Mouse (Mus musculus) thymus, adult 2 months (tissue): ENCODE data around the gene Pdia6. TPM values are rescaled to one million over a fixed set of nuclear protein-coding genes. Genes with fewer than 3 reads are reported as not detected.

Experiments used
- DNase-seq: peaks from one replicate; pipeline ENCODE4 v3.0.0; 2021
- H3K27ac ChIP-seq: fragments of 200-500 bp; 2 replicates; pipeline ENCODE4 v1.5.1; 2012; ENCODE audit warnings: low read length, control low read depth; ENCODE audit not compliant: control insufficient read depth, insufficient read depth
- H3K27me3 ChIP-seq: fragments of 200-500 bp; 2 replicates; pipeline ENCODE4 v1.6.1; 2012; ENCODE audit warnings: mild to moderate bottlenecking, low read length, moderate library complexity, mixed read lengths; ENCODE audit not compliant: control insufficient read depth, insufficient read depth
- H3K36me3 ChIP-seq: fragments of 200-500 bp; 2 replicates; pipeline ENCODE4 v1.6.1; 2012; ENCODE audit warnings: mild to moderate bottlenecking, low read length, moderate library complexity; ENCODE audit not compliant: control insufficient read depth, insufficient read depth
- H3K4me1 ChIP-seq: fragments of 200-500 bp; replicated peaks from 2 replicates; pipeline ENCODE4 v1.6.1; 2012; ENCODE audit warnings: low read length; ENCODE audit not compliant: control insufficient read depth, insufficient read depth
- H3K4me3 ChIP-seq: fragments of 200-500 bp; 2 replicates; pipeline ENCODE4 v1.5.1; 2012; ENCODE audit warnings: mild to moderate bottlenecking, low read length, control low read depth, moderate library complexity; ENCODE audit not compliant: control insufficient read depth, insufficient read depth
- CTCF ChIP-seq: fragments of 200-500 bp; IDR thresholded peaks from 2 replicates; pipeline ENCODE4 v1.5.1; 2012; ENCODE audit warnings: mild to moderate bottlenecking, control low read depth, low read length, moderate library complexity, borderline replicate concordance; ENCODE audit not compliant: control insufficient read depth, poor library complexity, insufficient read depth; ENCODE audit errors: extremely low read depth
- POLR2A ChIP-seq: fragments of 200-500 bp; IDR thresholded peaks from 2 replicates; pipeline ENCODE4 v1.6.1; 2012; ENCODE audit warnings: mild to moderate bottlenecking, low read length, control low read depth, moderate library complexity; ENCODE audit not compliant: control insufficient read depth, poor library complexity, insufficient read depth; ENCODE audit errors: extremely low read depth
- WGBS: fragments of 180-500 bp; shearing (Covaris S2); methylation state at CpG from one replicate; pipeline ENCODE4 v1.1.7; 2018; 5-methylcytosine and 5-hydroxymethylcytosine counted together
- polyA plus RNA-seq: library from polyadenylated mRNA; depleted of rRNA; stranded (reverse); fragments of >200 nt; gene quantifications from 2 replicates; pipeline ENCODE4 v1.2.3, GENCODE M21; 2012

Pdia6 gene
- polyA plus RNA-seq, 1 experiment = 49.2 TPM

DNA sequence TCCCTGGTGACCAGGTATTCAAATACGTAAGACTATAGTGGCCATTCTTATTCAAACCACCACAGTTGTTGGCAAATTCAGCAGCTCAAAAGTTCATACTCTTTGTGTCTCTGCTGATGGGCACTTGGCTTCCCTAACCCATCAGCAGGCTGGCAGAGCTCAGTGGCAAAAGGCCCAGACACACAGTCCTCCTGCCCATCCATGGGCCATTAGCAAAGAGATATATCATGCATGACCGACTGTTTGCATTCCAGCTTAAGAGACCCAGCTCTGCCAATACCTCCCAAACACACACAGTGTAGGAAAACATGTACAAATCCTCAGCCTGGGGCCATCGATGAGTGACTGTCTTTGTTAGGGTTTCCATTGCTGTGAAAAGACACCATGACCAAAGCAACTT, 5.3 kb upstream of the Pdia6 start:
- H3K27me3 ChIP-seq = no peaks in the 10 kb centered on the region
- H3K36me3 ChIP-seq = no peaks in the 10 kb centered on the region
- no peak overlapping the region for H3K4me3 ChIP-seq
- H3K4me1 ChIP-seq = peaks cover 4% of the 10 kb centered on the region
- TF ChIP-seq CTCF (no peak), POLR2A (no peak)
- no peak for DNase-seq
- no peak overlapping the region for H3K27ac ChIP-seq
- 96% methylated on average over 3 of the region's 3 CpGs for WGBS

DNA sequence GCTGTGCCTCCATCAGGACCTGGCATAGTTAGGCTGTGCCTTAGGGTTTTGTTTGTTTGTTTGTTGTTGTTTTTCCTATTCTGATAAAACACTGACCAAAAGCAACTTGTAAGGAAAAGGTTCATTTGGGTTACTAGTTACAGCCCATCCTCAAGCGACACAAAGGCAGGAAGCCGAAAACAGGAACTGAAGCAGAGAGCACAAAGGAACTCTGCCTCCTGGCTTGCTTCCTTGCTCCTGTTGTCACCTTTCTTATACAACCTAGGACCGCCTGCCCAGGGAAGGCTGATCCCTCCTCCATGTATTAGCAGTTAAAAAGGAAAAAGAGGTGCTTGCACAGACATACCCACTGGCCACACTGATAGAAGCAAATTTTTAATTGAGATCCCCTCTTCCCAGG, 2.5 kb upstream of the Pdia6 start:
- H3K4me3 ChIP-seq = no peak overlapping the region
- no peak overlapping the region for H3K27ac ChIP-seq
- H3K36me3 ChIP-seq = no peaks in the 10 kb centered on the region
- TF ChIP-seq POLR2A = no peak
- no peak for TF ChIP-seq CTCF
- no peak for DNase-seq
- H3K4me1 ChIP-seq = peaks cover 5% of the 10 kb centered on the region
- 74% methylated on average over 3 of the region's 3 CpGs for WGBS
- H3K27me3 ChIP-seq = no peaks in the 10 kb centered on the region

DNA sequence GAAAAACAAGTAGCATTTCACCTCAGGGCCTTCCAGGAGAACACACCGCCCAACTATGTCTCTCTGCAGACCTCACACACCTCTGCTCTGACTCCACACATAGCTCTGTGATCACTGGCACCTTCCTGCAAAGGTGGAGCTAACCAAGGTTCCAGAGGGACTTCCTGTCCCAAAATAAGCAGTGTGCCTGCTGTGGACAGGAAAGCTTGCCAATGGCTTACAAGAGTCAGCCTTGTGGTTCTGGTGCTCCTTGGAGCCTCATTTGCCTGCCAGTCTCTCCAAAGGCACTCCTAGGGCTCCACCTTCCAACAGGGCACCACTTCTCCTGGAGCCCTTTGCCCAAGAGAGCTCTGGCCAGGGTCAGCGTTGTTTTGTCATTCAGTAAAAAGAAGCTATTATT, 1.5 kb upstream of the Pdia6 start:
- H3K27ac ChIP-seq = no peak overlapping the region
- H3K27me3 ChIP-seq = no peaks in the 10 kb centered on the region
- no peak for TF ChIP-seq POLR2A
- no peak for TF ChIP-seq CTCF
- no peak overlapping the region for H3K4me3 ChIP-seq
- H3K4me1 ChIP-seq = peaks cover 5% of the 10 kb centered on the region
- H3K36me3 ChIP-seq = no peaks in the 10 kb centered on the region
- 95% methylated on average over 2 of the region's 2 CpGs for WGBS
- no peak for DNase-seq

DNA sequence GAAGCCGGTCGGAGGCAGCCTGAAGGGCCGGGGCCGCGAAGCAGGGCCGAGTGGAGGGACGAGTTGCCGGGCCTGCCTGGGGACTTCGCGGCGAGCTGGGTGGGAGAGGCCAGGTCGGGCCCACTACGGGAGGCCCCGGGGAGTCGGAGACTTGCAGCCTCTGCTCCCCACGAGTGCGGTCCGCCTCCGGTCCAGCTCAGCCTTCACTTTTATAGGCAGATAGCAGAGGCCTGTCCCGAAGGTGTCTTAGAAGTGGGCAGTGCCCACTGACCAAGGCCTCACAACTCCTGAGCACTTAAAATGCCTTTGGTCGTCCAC, 287 bp downstream of the Pdia6 start:
- H3K4me1 ChIP-seq = peaks cover 5% of the 10 kb centered on the region
- peaks cover 15% of the 10 kb centered on the region for H3K36me3 ChIP-seq
- no peak for DNase-seq
- no peaks in the 10 kb centered on the region for H3K27me3 ChIP-seq
- TF ChIP-seq POLR2A (no peak), CTCF (0 out of 2 replicates have a peak, but pooled peaks have one; percentile 7)
- no peak overlapping the region for H3K27ac ChIP-seq
- H3K4me3 ChIP-seq = peak overlapping the region; percentile 94
- 0% methylated on average over 21 of the region's 21 CpGs for WGBS

DNA sequence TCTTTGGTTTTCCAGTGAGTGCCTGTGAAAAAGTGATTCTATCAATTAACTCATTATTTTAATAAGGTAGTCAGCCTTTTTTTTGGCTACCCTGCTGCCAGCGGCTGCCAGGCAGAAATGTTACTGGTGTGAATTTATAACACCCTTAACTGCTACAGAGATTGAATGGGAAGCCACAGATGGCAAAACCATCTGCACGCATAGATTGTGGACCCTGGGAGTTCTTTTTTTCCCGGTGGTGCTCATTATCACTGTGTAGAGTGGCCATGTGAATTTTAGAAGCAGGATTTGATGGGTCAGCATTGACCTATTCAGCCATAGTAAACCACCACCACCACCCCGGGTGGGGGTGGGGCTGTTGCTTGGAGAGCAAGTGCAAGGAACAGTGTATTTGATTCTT, 971 bp downstream of the Pdia6 start:
- no peak for TF ChIP-seq POLR2A
- 11% methylated on average over 4 of the region's 4 CpGs for WGBS
- Histone ChIP-seq H3K36me3 (peaks cover 21% of the 10 kb centered on the region), H3K4me1 (peaks cover 5% of the 10 kb centered on the region), H3K4me3 (no peak overlapping the region), H3K27ac (no peak overlapping the region), H3K27me3 (no peaks in the 10 kb centered on the region)
- no peak for DNase-seq

DNA sequence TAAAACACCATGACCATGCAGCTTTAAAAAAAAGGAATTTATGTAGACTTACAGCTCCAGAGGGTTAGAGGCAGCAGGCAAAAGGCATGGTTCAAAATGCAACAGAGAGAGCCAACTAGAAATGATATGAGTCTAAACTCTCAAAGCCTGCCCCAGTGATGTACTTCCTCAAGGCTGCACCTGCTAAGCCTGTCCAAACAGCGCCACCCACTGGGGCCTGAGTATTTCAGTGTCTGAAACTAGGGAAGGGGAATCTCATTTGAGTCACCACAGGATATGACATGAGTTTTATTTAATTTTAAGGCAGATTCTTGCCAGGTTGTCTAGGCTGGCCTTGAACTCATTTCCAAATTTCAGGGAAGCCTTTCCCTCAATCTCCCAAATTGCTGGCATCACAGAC, 4.9 kb downstream of the Pdia6 start:
- peak; percentile 56 for DNase-seq
- H3K36me3 ChIP-seq = peaks cover 49% of the 10 kb centered on the region
- 77% methylated on average over 1 of the region's 1 CpGs for WGBS

DNA sequence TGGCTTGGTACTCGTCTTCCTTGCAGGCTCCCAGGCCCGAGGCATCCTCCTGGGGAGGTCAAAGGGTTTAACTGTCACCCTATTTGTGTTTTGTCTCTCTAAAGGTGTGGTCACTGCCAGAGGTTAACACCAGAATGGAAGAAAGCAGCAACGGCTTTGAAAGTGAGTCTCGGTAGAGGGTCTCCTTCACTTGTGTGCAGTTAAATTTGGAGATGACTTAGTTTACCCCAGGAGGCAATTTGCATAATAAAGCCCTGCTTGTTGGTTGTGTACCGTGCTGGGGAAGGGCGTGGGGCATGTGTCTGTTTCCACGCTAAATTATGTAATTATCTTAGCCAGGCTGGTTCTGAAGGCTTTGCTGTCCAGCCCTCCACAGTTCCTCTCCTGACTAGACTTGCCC, 7.5 kb downstream of the Pdia6 start:
- Histone ChIP-seq H3K27ac (no peak overlapping the region), H3K4me1 (no peaks in the 10 kb centered on the region; the same call in 1 of the 2 replicates), H3K4me3 (no peak overlapping the region), H3K36me3 (peaks cover 75% of the 10 kb centered on the region), H3K27me3 (no peaks in the 10 kb centered on the region)
- WGBS = over 99% methylated on average over 7 of the region's 7 CpGs
- no peak for DNase-seq
- no peak for TF ChIP-seq CTCF
- TF ChIP-seq POLR2A = no peak

More for the DNA sequence above, 4.9 kb downstream of the Pdia6 start:
- Histone ChIP-seq H3K27ac (no peak overlapping the region), H3K27me3 (no peaks in the 10 kb centered on the region), H3K4me1 (peaks cover 5% of the 10 kb centered on the region), H3K4me3 (no peak overlapping the region)
- TF ChIP-seq POLR2A (no peak), CTCF (no peak)
